Mouse (Mus musculus) erythroblast, embryonic 14.5 days (primary cell): ENCODE measurements around the gene Olfml2b. TPM values are rescaled to one million over a fixed set of nuclear protein-coding genes. Genes with fewer than 3 reads are reported as not detected.

Experiments used
- H3K27me3 ChIP-seq: 2 replicates; pipeline ENCODE4 v1.6.1; 2012; ENCODE audit warnings: inconsistent platforms; ENCODE audit not compliant: control insufficient read depth
- H3K36me3 ChIP-seq: 2 replicates; pipeline ENCODE4 v1.6.1; 2012; ENCODE audit warnings: mild to moderate bottlenecking, inconsistent platforms; ENCODE audit not compliant: control insufficient read depth
- H3K4me1 ChIP-seq: 2 replicates; pipeline ENCODE4 v1.6.1; 2012; ENCODE audit warnings: inconsistent platforms; ENCODE audit not compliant: control insufficient read depth
- H3K4me3 ChIP-seq: replicated peaks from 2 replicates; pipeline ENCODE3; 2012; ENCODE audit warnings: moderate library complexity, mild to moderate bottlenecking, inconsistent platforms
- H3K9me3 ChIP-seq: 2 replicates; pipeline ENCODE4 v1.6.1; 2012; ENCODE audit warnings: low read length, inconsistent platforms, mixed read lengths; ENCODE audit not compliant: control insufficient read depth
- GATA1 ChIP-seq: IDR thresholded peaks from 2 replicates; pipeline ENCODE4 v1.6.1; 2012; ENCODE audit warnings: low read length, inconsistent platforms, mixed read lengths
- TAL1 ChIP-seq: IDR thresholded peaks from 3 replicates; pipeline ENCODE4 v1.6.1; 2012; ENCODE audit warnings: low read length, inconsistent platforms, mixed read lengths
- polyA plus RNA-seq: library from polyadenylated mRNA; stranded (reverse); fragments of >175 nt; gene quantifications from 2 replicates; pipeline ENCODE4 v1.2.3, GENCODE M21; 2012

Olfml2b gene
- polyA plus RNA-seq, 1 experiment, result not detected

DNA sequence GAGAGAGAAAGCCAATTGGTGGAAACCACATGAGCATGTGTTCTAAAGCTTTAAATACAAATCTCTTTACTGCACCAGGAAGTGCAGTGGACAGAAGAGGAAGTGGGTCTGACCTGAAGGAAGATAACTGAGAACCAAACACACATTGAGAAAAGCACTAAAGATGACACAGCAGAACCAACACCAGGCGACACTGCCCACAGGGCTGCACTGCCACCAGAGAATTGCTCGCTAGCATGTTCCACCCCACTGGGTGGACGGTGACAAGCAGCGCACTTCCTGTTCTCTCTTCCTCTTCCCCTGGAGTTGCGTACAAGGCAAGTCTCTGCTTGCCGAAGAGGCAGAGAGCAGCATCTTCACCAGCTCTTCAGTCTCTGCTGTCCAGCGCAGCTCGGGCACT lies 65.1 kb downstream of the Olfml2b start:
- no peaks in the 10 kb centered on the region for H3K9me3 ChIP-seq
- H3K36me3 ChIP-seq, result peaks cover 14% of the 10 kb centered on the region
- no peaks in the 10 kb centered on the region for H3K27me3 ChIP-seq
- H3K4me1 ChIP-seq, result no peaks in the 10 kb centered on the region; the same call in 1 of the 2 replicates
- TF ChIP-seq GATA1 (no peak), TAL1 (no peak)
- H3K4me3 ChIP-seq, result no peak overlapping the region

DNA sequence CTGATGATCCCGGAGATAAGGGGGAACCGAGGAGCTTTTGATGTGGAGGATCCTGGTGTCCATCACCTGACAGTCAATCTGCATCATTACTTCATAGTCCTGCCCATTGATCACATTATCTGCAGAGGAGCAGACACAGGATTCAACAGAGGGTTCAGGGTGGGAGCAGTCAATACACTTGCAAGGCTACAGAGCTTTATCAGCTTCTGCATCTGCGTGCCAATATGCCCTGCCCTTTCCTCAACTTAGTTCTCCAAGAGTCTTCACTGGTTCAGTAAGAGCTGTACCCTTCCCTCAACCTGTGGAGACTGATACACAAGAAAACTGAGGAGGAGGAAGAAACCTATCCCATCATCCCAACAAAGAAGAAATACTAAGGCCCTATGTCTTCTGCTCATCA lies 65.6 kb downstream of the Olfml2b start:
- Histone ChIP-seq H3K27me3 (no peaks in the 10 kb centered on the region), H3K36me3 (peaks cover 14% of the 10 kb centered on the region), H3K9me3 (no peaks in the 10 kb centered on the region), H3K4me1 (no peaks in the 10 kb centered on the region; the same call in 1 of the 2 replicates), H3K4me3 (no peak overlapping the region)
- TF ChIP-seq GATA1, result no peak
- no peak for TF ChIP-seq TAL1

DNA sequence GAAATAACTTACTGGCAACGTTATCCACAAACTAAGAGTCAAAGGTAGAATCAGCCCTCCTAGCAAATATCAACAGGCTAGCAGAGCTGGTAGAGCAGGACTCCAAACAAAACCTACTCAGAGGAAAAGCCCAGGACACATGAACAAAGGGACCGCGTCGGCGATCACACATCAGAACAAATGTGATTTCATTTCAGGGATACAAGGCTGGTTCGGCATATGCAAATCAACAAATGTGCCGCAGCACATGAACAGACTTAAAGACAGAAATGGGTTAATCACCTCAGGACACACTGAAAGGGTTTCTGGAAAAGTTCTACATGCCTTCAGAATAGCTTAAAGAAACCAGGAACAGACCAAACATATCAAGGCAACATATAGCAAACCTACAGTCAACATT lies 67.4 kb downstream of the Olfml2b start:
- no peaks in the 10 kb centered on the region; the same call in 1 of the 2 replicates for H3K4me1 ChIP-seq
- no peak overlapping the region for H3K4me3 ChIP-seq
- TF ChIP-seq GATA1, result no peak
- H3K36me3 ChIP-seq, result peaks cover 14% of the 10 kb centered on the region
- H3K9me3 ChIP-seq, result no peaks in the 10 kb centered on the region
- no peaks in the 10 kb centered on the region for H3K27me3 ChIP-seq

DNA sequence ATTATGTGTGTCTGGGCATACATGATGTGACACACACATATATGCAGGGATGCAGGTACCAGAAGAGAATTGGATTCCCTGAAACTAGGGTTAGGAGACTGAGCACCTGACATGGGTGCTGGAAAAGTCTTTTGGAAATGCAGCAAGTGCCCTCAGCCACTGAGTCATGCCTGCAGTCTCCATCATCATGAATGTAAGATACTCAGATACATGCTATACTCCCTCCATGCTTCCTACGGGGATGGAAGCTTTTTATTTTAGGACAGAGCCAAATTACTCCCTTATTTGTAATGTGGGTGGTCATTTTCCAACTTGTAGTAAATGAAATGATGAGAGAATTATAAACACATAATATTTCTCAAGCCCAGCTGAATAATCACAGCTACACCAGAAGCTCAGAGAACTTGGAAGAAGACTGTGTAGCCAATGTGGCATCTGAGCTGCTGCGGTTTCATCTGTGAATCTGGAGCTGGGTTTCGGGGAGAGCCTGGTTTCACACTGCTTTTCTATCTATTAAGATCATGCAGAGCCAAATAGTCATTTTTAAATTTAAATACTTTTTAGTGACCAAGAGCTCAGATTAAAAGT lies 73.0 kb downstream of the Olfml2b start:
- no peaks in the 10 kb centered on the region for H3K36me3 ChIP-seq
- no peaks in the 10 kb centered on the region for H3K9me3 ChIP-seq
- H3K4me1 ChIP-seq, result no peaks in the 10 kb centered on the region
- no peak for TF ChIP-seq GATA1
- TF ChIP-seq TAL1, result no peak
- H3K27me3 ChIP-seq, result no peaks in the 10 kb centered on the region
- no peak overlapping the region for H3K4me3 ChIP-seq

DNA sequence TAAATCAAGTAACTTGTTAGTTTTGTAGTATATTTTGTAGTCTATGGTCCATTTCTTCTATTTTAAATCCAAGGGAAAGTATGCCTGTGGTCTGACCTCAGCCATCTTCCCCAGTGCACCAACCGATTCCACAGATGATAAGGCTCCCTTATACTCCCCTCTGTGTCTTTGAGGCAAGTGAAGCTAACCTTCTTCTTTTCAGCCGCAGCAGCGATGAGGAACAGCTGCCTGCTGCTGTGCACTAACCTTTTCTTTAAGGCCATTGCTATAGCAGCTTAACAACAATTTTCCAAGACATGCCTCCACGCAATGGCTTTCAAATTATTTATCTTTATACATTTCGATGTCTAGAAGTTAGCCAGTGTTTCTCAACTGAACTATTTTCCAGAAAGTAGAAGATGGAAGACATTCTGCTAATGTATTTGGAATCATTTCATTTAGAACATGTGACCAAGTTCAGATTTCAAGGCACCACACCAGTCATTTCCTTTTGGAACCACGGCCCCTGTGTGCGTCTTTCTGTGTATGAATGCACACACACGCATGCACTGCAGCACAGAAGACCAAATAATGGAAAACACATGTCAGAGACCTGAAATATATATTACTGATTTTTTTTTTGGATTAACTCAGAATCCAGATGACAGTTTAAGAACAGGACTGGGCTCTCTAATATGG lies 73.9 kb downstream of the Olfml2b start:
- no peak overlapping the region for H3K4me3 ChIP-seq
- no peaks in the 10 kb centered on the region for H3K9me3 ChIP-seq
- TF ChIP-seq TAL1, result no peak
- TF ChIP-seq GATA1, result no peak
- no peaks in the 10 kb centered on the region for H3K36me3 ChIP-seq
- no peaks in the 10 kb centered on the region for H3K4me1 ChIP-seq
- no peaks in the 10 kb centered on the region for H3K27me3 ChIP-seq

DNA sequence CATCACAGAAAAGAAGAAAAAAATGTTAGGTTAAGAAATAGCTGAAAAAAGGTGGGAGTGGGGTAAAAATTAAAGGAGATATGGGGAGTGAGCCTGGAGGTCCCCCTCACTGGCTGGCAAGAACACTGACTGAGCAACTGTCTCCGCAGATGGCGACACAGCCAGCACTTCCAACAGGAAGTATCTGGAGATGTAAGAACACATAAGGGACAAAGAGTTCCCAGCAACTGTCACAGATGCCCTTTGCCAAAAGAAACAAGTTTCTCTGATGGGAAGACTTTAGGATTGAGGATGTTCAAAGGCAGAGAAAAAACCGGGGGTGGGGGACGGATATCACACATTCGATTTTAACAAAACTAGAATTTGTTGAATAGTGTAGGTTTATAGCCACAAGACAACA lies 77.2 kb downstream of the Olfml2b start:
- H3K4me3 ChIP-seq, result no peak overlapping the region
- no peaks in the 10 kb centered on the region for H3K4me1 ChIP-seq
- H3K36me3 ChIP-seq, result no peaks in the 10 kb centered on the region
- TF ChIP-seq GATA1 (no peak), TAL1 (no peak)
- H3K27me3 ChIP-seq, result no peaks in the 10 kb centered on the region
- H3K9me3 ChIP-seq, result no peaks in the 10 kb centered on the region

DNA sequence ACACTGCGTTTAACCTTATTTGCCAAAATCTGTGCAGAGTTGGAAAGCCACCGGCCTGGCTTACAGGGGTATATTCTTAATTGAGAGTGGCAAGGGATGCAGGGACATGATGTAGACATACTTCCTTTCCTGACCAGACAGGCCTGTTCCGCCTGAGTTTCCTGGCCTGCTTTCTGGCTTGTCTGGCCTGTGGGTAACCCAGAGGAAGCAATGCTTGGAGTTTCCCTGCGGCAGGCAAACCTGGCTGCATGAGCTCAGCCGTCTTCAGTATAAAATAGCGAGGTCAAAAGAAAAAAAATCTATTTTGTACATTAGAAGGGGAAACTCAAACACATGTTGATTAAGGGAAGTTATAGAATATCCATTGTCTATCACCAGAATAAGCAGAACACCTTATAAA lies 84.2 kb downstream of the Olfml2b start:
- no peaks in the 10 kb centered on the region for H3K4me1 ChIP-seq
- no peaks in the 10 kb centered on the region for H3K9me3 ChIP-seq
- H3K27me3 ChIP-seq, result no peaks in the 10 kb centered on the region
- TF ChIP-seq GATA1 (no peak), TAL1 (no peak)
- no peak overlapping the region for H3K4me3 ChIP-seq
- no peaks in the 10 kb centered on the region for H3K36me3 ChIP-seq

DNA sequence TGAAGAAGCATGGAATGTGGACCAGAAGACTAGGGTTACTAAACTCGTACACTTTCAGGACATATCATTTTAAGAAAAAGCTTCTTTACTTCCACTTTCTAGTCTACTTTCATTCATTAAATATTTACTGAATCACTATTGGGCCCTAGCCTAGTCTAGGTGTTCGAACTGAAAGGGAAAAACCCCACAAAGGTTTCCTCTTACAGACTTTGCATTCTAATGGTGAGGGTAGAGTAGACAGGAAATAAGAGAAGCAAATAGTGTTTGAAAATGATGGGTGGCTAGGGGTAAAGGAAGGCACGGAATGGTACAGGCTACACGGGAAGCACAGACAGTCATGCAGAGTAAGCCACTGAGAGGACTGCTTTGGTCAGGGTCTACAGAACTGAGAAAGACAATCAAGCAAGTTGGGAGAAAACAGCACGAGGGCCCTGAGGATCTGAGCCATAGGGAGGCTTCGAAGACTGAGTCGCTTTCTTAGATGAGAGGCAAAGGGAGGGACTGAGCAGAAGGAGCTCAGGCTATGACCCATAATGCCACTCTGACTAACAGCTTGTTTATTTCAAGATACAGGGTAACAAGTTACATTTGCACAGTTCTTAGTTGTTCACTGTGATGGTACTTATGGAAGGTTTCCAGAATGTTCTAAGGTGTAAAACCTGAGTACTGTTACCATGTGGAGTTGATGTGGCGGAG lies 85.1 kb downstream of the Olfml2b start:
- no peaks in the 10 kb centered on the region for H3K27me3 ChIP-seq
- no peaks in the 10 kb centered on the region for H3K9me3 ChIP-seq
- no peak for TF ChIP-seq GATA1
- TF ChIP-seq TAL1, result no peak
- no peak overlapping the region for H3K4me3 ChIP-seq
- H3K36me3 ChIP-seq, result no peaks in the 10 kb centered on the region
- H3K4me1 ChIP-seq, result no peaks in the 10 kb centered on the region

DNA sequence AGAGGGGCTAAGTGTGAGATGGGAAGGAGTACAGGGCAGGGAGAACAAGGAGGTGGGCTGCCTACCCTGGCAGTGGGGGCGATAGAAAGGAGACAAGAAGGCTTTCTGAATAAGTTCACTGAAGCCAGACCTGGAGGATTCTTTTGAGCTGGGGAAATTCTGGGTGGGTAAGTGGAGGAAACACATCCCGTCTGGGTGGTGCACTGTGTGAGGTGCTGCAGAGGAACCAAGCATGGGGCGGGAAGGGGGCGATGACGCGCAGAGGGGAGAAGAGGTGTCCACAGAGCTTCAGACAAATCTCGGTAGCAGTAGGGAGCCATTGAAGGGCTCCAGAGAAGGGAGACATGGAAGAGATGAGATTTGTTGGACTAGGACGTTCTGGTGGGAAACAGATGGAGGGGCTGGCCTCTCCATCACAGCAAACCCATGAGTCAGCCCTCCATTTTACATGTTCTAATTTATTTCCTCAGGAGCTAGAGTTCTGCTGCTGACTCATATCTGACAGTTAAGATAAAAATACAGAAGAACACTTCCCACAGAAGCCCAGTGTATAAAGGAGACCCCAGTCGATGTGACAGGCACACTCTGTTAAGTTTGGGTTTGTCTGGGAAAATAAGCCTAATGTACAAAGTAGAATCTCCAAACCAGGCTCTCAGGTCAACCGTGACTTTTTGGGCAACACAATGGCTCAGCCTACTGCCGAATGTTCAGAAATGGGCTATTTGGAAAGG lies 87.7 kb downstream of the Olfml2b start:
- Histone ChIP-seq H3K4me1 (no peaks in the 10 kb centered on the region), H3K27me3 (no peaks in the 10 kb centered on the region), H3K36me3 (no peaks in the 10 kb centered on the region)

More for the DNA sequence above, 87.7 kb downstream of the Olfml2b start:
- TF ChIP-seq TAL1 (no peak), GATA1 (no peak)
- no peaks in the 10 kb centered on the region for H3K9me3 ChIP-seq
- H3K4me3 ChIP-seq, result no peak overlapping the region

Other genes starting within 250 kb of the Olfml2b start
- gene Nos1ap, start 54.7 kb upstream of the Olfml2b start, polyA plus RNA-seq, result 1.1 TPM in 2 replicates
- 0.21 and 0.22 TPM in 2 replicates for gene Atf6, start 223.2 kb downstream of the Olfml2b start, polyA plus RNA-seq
- gene Gm26620, start 240.5 kb downstream of the Olfml2b start, polyA plus RNA-seq, result 0.28 and 0.80 TPM in 2 replicates
- gene Dusp12, start 241.0 kb downstream of the Olfml2b start, polyA plus RNA-seq, result 0.10 and 0.16 TPM in 2 replicates